Mouse (Mus musculus): ENCODE measurements around the gene A430005L14Rik.

Gene A430005L14Rik

DNA sequence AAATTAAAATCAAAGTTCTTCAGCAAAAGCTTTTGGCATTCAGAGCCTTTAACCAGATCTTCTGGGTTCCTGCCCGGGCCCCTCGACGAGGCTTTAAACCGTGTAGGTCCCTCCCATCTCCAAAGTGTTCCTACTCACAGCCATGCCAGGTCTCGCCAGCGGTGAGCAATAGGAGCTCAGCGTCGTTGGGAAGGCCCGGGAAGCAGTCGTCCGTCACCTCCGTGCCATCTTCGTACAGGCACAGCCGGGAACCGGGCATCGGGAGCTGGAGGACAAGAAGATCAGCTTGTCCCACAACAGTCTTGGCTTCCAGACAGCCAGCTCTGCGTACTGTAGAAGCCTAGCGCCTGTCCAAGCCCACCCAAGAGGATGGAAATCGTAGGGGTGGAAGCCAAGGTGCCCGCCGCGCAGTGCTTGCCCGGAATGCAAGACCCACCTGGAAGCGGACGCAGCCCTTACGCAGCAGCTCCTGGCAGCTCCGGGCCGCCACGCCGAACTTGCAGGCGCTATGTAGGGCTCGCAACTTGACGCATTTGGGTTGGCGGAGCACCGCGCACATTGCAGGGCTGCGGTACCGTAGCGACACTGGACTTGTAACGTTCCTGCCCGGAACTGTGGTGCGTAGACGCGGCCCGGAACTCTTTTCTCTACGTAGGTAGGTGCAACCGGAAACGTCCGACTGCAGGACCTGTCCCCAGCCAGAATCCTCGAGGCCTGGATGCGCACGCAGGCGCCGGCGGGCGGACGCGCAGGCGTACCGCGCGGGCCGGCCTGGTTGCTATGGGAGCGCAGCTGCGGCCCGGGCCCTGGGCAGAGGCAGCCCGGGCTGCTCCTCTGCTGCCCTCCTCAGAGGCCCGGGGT lies 17.6 kb downstream of the A430005L14Rik start, which contains the start of the genes Dffb and Cep104:
TSS of gene Dffb (minus strand) at position 696 of the 861 bp plus-strand sequence.
TSS of gene Cep104 (plus strand) at position 764 of the 861 bp plus-strand sequence.
- peak; percentile 95 for DNase-seq (ENCODE audit: low read depth, low spot score)

DNA sequence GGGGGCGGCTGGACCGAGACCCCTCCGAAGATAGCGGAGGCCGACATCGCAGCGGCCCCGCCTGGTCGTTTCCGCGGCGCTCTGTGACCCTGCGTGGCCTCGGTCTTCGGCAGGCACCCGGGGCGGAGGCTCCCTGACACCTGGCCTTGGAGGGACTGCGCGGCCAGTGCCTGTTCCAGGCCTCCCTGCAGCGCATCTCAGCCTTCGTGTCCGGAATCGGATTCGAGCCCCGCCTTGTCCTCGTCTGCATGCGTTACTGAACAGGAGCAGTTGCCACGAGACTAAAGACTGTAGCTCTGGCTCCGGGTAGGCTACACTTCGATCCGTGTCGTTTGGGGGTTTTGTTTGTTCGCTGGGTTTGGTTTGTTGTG lies 18.2 kb downstream of the A430005L14Rik start:
- DNase-seq (ENCODE audit: low read depth, low spot score): no peak

DNA sequence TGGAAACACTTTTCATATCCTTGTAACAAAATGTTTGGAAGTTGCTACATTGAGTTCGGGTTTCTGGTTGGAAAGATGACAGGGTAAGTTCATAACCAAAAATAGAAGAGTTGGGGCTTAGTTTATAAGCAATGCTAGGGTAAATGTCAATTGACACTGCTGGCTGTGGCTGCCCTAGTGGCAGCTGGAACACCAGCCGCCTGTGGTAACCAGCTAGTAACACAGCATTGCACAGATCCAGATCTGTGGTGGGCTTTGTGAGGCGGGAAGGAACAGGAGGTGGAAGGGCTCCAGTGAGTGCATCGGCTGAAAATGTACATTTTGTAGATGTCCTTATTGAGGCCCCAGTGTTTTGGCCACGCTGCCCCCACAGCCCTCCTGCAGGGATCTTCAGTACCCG lies 18.7 kb downstream of the A430005L14Rik start:
- peak; percentile 44 for DNase-seq (ENCODE audit: low read depth, low spot score)

DNA sequence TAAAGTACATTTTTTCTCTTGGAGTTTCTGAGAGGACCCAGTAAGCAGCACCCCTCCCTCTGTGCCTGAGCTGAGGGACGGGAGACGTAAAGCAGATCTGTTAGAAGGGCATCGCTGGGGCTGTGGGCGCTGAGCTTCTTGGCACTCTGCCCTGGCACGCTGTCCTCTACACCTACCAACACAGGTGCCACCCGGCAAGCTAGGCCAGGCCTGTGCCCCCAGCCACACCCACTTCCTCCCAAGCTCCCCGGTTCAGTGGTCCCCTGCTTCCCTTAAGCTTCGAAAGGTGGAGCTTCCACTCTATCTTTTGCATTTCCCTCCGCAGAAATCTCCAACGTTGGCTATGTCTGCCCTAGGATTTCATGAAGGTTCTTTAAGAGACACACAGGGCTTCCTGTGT lies 22.2 kb downstream of the A430005L14Rik start:
- peak; percentile 71 for DNase-seq (ENCODE audit: low read depth, low spot score)

DNA sequence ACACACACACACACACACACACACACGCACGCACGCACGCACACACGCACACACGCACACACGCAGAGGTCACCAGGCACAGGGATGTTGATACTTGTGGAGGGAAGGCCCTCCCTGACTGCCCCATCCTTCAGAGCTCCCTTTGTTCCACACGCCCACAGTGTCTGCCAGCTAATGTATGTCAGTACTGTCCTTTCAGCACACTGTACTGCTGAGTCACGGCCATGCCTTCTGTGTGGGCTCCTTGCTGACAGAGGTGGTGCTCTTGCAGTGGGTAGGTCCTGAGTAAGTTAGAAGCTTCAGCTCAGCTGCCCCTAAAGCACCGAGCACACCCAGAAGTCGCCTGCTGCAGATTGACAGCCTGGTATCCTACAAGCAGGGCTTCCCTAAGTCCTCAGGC lies 23.4 kb downstream of the A430005L14Rik start:
- DNase-seq (ENCODE audit: low read depth, low spot score): no peak

DNA sequence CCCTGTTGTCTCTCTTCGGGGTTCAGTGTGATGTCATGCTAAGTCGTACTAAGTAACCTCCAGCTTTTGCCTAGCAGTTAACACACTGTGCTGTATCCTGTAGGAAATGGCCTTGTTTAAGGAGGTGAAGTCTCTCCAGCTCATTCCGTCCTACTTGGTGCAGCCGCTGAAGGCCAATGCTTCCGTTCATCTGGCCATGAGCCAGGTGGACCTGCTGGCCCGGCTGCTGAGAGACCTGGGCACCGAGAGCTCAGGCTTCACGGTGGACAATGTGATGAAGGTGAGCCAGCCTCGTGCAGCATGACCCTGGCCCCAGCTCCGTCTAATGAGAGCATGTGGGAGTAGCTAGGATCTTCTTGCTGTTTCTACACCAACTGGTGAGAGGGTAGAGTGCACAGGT lies 35.7 kb downstream of the A430005L14Rik start:
- no peak for DNase-seq (ENCODE audit: low read depth, low spot score)

DNA sequence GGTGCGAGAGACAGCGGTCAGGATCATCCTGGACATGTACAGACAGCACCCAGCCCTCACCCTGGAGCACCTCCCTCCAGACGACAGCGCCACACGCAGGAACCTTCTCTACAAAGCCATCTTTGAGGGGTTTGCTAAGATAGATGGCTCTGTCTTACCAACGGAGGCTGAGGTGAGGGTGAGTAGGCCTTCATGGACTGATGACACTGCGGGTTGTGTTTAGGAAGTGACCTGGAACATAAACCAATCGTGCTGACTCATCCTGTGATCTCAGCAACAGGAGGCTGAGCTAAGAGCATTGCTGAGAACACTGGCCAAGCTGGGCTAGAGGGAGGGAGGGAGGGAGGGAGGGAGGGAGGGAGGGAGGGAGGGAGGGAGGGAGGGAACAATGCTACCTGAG lies 36.5 kb downstream of the A430005L14Rik start:
- DNase-seq (ENCODE audit: low read depth, low spot score): no peak

DNA sequence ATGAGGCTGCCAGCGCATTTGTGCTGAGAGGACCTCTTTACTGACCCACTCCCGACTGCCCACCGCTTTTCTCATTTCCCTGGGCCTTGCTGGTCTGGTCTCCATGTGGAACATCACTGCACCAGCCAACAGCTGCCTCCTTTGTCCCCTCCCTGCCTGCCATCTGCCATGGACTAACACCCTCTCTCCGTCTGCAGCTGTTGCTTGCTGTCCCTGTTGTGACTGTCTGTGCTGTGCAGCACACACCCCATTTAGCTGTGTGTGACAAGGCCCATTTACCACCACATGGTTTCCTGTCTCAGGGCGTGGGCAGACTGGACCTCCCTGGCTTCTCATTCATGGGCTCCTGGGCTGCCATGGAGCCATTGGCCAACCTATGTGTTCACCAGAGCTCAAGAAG lies 48.5 kb downstream of the A430005L14Rik start:
- DNase-seq (ENCODE audit: low read depth, low spot score): no peak

DNA sequence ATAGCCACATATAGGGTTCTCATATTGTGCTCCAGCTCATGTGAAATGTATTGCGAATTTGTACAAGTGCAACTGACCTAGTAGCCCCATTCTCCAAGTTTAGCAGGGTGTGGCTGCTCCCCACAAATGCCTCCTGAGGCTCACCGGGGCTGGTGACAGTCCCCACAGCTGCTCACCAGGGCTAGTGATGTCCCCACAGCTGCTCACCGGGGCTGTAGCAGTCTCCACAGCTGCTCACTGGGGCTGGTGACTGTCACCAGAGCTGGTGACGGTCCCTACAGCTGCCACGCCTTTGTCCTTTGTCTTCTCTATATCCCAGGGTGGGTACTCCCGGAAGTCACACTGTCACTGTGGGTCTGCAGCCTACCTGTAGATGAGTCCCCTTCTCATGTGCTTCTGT lies 49.2 kb downstream of the A430005L14Rik start:
- DNase-seq (ENCODE audit: low read depth, low spot score): no peak

DNA sequence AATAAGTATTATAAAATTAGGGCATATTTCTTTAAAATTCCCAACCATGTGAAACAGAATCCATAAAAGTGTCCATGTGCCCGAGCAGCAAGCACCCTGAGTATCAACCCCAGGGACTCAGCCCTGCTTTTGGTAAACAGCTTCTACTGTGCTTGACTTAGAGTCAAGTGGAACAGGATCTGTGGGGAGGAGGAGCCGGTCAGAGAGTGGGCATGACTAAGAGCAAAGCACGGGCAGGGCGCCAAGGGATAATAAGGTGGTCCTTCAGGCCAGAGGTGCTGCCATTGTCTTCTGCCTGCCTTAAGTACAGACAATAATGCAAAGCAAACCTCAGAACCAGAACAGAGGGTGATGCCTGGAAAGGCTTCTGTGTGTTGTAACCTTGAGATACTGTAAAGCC lies 50.7 kb downstream of the A430005L14Rik start:
- DNase-seq (ENCODE audit: low read depth, low spot score): no peak

DNA sequence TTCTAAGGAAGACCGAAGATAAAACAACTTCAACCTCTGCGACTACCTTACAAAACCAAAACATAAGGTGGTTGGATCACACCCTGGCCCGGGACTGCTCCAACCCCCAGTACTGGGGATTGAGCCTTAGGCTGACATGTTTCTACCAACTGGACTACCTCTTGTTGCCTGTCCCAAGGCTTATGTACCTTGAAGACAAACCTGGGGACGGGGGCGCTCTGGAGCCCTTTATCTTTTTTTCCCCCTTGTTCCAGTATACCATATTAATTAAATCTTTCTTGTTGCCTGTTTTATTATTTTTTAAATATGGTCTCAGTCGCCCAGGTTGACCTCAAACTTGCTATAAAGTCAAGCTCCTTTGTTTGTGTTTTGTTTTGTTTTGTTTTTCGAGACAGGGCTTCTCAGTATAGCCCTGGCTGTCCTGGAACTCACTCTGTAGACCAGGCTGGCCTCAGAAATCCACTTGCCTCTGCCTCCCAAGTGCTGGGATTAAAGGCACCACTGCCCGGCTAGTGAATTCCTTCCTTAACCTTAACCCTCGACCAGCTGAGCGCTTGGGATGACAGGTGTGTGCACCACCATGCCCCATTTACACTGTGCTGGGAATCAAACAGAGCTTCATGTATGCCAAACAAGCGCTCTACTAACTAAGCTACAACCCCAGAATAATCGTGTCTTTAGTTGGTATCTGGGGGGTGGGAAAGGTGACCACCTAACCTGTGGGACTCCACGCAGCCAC lies 54.0 kb downstream of the A430005L14Rik start:
- peak; percentile 61 for DNase-seq (ENCODE audit: low read depth, low spot score)

Measured in A20 (cell line).